Mouse (Mus musculus): ENCODE results near the gene Slc25a34.

DNA sequence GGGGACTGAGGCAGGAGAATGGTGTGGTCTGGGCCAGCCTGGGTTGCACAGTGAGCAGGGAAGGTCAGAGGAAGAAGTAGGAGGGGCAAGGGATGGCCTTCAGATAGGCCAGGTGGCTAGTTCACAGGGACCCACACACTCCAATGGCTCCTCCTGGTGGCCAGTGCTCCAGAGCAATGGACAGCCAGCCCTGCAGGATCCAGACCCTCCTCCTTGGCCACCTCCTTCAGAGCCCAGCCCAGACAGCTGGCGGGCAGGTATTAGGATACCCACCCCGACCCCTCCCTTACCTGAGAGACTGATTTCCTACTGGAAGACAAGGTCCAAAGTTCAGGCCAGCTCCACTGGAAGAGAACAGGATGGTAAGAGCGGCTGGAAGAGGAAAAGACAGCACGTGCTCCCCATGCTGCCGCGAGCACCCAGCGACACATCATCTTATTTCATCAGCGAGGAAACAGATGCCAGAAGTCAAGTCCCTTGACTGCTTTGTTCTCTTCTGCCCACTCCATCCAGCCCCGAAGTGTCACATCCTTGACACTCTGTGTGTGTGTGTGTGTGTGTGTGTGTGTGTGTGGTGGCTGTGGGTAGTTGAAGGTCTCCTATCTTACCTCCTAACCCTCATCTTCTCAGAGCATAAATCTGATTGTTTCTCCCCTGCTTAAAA is 27.9 kb downstream of the Slc25a34 start:
- TF ChIP-seq CTCF (IDR thresholded peaks at IDR 0.05; ENCODE audit: control insufficient read depth, insufficient read depth, insufficient read length) (no peak), CEBPB (IDR thresholded peaks at IDR 0.05; ENCODE audit: low read depth) (no peak), MYOD1 (IDR thresholded peaks at IDR 0.05; ENCODE audit: control insufficient read depth, insufficient read length, low read depth) (no peak), MAX (IDR thresholded peaks at IDR 0.05) (no peak), USF1 (IDR thresholded peaks at IDR 0.05; ENCODE audit: low read depth) (no peak)
